Mouse (Mus musculus) cerebellum, adult 2 months (tissue): ENCODE data around the gene Crim1.

Experiments
- CTCF ChIP-seq: fragments of 200-500 bp; IDR thresholded peaks from 2 replicates; pipeline ENCODE4 v1.5.1; 2011; ENCODE audit warnings: low read depth, mild to moderate bottlenecking, control low read depth, low read length, moderate library complexity, borderline replicate concordance; ENCODE audit not compliant: insufficient read depth
- POLR2A ChIP-seq: fragments of 200-500 bp; IDR thresholded peaks from 2 replicates; pipeline ENCODE4 v1.6.1; 2011; ENCODE audit warnings: low read length, control low read depth, borderline replicate concordance; ENCODE audit not compliant: insufficient read depth

DNA sequence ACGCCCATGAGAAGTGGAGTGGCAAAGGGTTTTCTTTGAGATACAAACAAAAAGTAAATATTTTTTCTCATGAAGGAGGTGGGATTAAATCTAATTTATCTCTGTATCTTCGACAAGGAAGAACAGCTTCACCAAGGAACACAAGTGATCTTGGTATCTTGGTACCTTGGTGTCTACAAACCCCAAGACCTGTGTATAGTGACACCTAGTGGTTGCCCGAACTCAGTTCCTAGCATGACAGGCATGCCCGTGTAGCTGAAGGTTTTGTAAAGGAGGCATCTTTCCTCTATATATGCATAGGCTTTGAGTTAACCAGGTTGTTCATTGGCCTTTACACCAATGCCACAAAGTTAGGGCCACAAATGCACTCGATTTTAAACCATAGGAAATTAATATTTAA, 36.8 kb upstream of the Crim1 start:
- TF ChIP-seq CTCF: peak; percentile 72
- no peak for TF ChIP-seq POLR2A
